Mouse (Mus musculus) left cerebral cortex, postnatal 10 days (tissue): Measurements from ENCODE around the gene 2410015M20Rik. TPM values are rescaled to one million over a fixed set of nuclear protein-coding genes. Genes with fewer than 3 reads are reported as not detected.
"Not testable (repeated sequence)": the region's sequence is repeated elsewhere in the genome, so short reads cannot be mapped to it uniquely, and the experiment has no call there.

ENCODE experiments used
- DNase-seq, 2 experiments: peaks; one replicate each; pipeline ENCODE4 v3.0.0; 2021 to 2022; ENCODE audit warnings: low spot score in 2 of 2, mixed read lengths in 1 of 2; ENCODE audit errors: extremely low spot score in 1 of 2
- intact Hi-C: fragments of 180-260 bp; cut with DNase I; formaldehyde crosslinking; loops from one replicate; pipeline ENCODE4 v1.15.1; 2025
- total RNA-seq, 2 experiments: library from RNA; stranded (reverse); gene quantifications; 2 replicates each; pipeline ENCODE4 v1.2.3; 2021

The 2410015M20Rik gene
- 100 to 1,000 TPM; 169 to 171 TPM for total RNA-seq

DNA sequence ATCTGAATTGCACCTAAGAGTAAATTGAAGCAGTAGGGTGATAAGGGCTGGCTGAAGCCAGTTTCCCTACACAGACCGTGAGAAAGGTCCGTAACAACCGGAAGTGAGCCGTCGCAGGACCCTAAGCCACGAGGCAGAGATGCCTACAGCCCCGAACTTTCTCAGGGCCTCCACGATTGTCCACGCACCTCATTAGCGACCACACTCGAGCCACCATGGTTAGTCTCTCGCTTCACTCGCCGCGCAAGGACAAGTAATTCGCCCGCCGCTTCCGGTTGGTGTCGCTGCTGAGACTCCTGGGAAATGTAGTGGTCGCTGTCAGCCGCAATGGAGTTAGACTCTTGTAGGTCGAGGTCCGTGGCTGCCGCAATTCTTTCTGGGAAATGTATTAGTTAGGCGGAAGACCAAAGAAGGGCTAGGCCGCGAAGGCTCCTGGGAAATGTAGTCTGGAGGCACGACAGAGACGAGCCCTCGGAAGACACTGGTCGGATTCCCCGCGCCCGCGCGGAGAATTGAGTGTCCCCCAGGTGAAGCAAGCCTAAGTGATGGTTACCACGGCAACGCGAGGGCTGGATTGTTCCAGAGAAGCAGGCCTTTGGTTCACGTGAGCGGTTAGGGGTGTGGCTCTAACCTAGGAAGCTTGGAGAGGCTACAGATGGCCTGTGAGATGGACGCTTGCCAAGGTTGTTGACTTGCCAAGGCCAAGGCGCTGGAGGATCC, at the start of gene 2410015M20Rik:
Gene 2410015M20Rik, minus strand, starts transcription at position 320 of the 720 bp plus-strand sequence.
- intact Hi-C loops, result loop anchor here (5.0 kb wide), 1 partner anchor 63 kb away; the partner anchor contains the start of gene Ranbp3
- peak; percentile 95 to 98 for DNase-seq

DNA sequence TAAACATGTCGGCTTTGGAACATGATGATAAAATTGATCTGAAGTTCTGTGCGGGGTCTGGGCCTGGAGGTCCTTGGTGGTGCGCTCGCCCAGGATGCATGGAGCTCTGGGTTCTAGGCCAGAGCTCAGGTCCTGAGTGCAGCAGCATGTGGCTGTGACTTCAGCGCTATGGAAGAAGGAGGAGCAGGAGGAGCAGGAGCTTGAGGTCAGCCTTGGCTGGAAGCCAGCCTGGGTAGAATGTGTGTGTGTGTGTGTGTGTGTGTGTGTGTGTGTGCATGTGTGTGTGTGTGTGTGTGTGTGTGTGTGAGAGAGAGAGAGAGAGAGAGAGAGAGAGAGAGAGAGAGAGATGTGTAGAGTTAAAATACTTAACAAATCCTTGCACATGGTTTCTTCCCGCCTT, 46.6 kb upstream of the 2410015M20Rik start:
- intact Hi-C loops, result no loop called here
- DNase-seq, result no peak

DNA sequence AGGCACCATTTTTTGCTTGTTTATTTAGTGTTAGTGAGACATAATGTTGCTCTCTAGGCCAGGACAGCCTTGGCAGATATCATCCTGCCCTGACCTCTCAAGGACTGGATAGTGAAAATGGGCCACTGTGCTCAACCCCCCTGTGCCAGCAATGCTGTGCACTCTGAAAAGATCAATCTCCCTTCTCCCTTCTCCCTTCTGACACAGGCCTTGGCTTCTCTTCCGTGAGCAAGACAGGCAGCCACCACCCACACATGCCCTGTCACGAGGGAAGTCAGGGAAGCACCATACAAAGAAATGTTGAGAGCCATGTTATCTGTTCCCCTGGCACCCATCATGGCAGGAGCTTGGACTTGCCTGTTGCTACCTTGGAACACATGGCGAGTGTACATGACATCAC, 45.7 kb upstream of the 2410015M20Rik start:
- intact Hi-C loops, result no loop called here
- DNase-seq, result no peak

DNA sequence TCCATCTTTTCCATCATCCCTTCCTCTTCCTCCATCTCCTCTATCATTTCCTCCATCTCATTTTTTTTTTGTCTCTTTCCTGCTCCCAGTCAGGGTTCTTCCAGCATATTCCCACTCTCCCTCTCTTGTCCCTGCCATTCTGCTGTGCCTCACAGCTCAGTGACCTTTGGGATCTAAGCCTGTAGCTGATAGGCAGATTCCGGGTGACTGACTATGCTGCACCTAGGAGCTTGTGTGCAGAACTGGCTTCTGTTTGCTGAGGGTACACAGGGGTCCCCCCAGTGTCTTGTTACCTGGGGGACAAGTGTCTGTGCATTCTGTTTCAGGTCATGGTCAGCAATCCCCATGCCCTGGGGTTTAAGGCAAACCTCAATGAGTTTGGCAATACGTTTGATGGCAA, 45.2 kb upstream of the 2410015M20Rik start:
- DNase-seq, result no peak
- intact Hi-C loops, result no loop called here

DNA sequence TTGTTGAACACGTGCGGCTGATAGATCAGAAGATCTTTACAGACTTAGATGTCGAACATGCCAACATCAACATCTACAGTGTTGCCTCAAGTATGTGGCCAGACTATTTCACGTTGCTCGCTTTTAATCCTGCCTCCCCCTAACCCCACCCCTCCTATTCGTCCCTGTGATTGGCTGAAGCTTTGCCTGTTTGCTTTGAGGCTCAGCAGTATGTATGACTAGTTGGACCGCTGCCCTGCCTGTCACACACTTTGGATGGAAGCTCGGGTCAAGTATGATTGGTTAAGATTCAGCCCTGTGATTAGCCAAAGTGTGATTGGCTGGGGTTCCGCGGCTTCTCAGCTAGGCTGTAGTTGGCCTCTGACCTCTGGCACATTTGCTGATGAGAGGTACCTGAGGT, 42.2 kb upstream of the 2410015M20Rik start:
- DNase-seq, result peak in 1 of 2 experiments; percentile 56
- intact Hi-C loops, result no loop called here

DNA sequence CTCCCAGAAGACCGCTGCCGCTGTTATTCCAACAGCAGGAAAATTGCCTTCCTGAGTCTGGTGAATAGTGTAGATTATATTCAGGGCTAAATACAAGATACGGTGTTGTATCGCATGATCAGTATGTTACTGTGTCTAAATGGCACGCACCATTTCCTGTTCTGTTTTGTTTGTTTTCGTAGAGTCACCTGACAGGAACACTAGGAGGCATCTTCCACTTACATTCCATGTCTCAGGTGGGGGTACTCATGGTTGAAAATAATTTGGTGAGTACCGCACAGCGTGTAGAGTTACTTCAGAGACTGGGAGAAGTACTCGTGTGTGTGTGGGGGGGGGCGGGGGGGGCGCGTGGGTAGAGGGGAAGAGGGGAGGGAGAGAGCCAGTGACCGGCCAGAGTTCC, 38.0 kb upstream of the 2410015M20Rik start:
- intact Hi-C loops, result no loop called here

DNA sequence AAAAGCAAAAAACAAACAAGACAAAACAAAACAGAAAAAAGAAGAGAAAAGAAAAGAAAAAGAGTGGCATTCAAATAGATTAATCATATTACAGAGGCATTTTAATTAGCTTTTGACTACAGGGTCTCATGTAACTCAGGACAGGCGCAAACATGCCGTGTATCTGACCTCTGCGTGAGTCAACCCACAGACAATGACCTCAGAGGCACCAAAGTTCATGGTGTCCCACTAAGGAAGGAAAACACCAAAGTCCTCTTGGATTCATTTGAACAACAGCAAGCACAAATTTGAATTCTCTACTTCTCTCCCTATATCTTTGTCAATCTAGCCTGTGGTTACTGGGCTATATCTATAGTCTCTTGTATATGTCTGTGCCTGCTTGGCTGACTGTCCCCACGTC, 33.7 kb upstream of the 2410015M20Rik start:
- no peak for DNase-seq
- intact Hi-C loops, result no loop called here

More for the DNA sequence above, 38.0 kb upstream of the 2410015M20Rik start:
- DNase-seq, result no peak

DNA sequence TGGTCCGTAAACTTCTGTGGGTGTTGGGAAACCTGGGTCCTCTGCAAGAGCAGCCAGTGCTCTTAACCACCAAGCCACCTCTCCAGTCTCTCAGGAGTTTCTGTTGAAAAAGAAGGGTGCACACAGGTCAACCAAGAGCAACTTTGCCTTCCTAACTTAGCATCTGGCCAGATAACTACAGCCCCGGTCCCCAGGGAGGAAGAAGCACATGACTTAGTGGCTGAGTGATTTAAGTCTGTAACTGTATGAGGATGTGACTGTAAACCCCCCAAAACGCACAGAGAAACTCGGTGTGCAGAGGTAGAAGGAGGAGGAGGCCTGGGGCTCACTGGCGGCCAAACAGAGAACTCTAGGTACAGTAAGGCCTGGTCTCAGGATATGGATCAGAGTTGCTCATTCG, 24.5 kb upstream of the 2410015M20Rik start:
- no peak for DNase-seq
- intact Hi-C loops, result no loop called here

DNA sequence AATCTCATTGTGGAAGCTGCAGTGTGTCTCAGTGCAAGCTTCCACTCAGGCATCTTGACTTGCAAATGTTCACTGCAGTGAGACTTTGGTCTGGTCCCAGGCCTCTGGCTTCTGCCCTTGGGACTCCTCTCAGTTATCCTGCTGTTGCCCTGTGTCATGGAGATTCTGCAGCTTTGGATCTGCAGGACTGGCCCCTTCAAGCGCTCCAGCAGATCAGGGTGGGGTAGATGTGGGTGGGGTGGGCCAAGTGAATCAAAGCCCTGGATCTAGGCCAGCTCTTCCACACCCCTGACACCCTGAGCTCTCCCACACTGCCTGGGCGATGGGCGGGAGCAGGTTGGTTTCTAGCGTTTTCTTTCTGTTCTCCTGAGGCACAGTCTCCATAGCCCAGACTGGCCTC, 22.2 kb upstream of the 2410015M20Rik start:
- intact Hi-C loops, result no loop called here

DNA sequence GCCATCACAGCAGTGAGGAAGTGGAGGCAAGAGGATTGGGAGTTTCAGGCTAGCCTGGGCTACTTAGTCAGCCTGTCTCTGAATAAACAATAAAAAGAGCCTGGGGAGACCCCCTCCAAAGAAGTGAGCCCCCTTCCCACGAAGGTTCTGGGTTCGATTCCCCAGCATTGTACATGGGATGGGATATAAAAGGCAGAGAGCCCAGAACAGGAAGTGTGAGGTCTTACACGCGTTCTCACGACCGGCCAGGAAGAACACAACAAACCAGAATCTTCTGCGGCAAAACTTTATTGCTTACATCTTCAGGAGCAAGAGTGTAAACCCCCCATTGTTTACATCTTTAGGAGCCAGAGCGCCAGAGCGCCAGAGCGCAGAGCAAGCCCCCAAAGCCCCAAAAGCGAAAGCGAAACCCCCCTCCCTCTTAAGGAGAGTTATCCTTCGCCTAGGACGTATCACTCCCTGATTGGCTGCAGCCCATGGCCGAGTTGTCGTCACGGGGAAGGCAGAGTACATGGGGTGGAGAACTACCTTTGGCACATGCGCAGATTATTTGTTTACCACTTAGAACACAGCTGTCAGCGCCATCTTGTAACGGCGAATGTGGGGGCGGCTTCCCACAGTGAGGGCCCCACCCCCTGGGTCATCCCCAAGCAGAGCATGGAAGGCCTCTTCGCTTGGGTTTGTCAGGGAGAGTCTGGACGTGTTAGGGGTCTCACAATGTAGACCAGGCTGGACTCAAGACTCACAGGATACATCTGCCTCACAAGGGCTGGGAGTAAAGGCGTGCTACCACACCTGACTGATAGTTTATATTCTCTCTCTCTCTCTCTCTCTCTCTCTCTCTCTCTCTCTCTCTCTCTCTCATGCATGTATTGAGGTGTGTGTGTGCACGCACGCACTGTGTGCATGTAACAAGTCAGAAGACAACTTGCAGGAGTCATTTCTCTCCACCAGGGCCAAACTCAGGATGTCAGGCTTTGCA, 20.5 kb upstream of the 2410015M20Rik start:
- intact Hi-C loops, result loop anchor here (5.0 kb wide), 1 partner anchor 32 kb away; no protein-coding TSS in a partner anchor
- DNase-seq, result not testable (repeated sequence)

More for the DNA sequence above, 22.2 kb upstream of the 2410015M20Rik start:
- DNase-seq, result no peak

DNA sequence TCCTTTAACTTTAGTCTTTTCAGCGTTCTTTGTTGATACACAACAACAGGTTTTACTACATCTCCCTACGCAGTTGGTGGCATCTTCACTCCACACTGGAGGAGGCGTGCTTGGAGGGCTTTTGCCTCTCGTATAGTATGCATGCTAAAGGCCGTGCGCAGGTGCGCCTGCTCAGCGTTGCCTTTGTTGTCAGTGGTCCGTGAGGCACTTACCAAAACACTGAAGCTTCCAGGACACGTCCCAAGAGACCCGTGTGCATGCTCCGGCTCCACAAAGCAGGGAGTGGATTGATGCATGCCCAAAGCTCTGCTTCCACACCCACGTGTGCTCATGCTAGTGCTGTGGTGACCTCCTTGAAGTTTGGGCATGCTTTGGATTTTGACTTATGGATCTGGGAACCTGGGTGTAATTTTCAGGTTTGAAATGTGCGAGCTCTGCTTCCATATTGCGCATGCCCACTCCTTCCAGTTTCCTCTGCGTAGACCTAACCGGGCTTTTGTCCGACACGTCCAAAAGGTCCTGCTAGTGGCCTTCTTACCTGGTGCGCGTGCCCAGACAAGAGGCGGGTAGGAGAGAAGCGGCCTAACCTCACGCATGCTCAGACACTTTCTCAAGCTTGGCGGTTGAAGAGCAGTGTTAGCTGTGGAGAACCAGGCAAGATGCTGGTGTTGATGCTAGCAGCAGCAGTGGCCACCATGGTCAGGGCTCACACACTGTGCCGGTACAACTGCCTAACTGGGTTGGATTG, 18.1 kb upstream of the 2410015M20Rik start, which contains the start of gene Catsperd:
Gene Catsperd, plus strand, starts transcription at position 614 of the 748 bp plus-strand sequence.
- DNase-seq, result no peak
- intact Hi-C loops, result loop anchor here (5.0 kb wide), 1 partner anchor 35 kb away; no protein-coding TSS in a partner anchor

DNA sequence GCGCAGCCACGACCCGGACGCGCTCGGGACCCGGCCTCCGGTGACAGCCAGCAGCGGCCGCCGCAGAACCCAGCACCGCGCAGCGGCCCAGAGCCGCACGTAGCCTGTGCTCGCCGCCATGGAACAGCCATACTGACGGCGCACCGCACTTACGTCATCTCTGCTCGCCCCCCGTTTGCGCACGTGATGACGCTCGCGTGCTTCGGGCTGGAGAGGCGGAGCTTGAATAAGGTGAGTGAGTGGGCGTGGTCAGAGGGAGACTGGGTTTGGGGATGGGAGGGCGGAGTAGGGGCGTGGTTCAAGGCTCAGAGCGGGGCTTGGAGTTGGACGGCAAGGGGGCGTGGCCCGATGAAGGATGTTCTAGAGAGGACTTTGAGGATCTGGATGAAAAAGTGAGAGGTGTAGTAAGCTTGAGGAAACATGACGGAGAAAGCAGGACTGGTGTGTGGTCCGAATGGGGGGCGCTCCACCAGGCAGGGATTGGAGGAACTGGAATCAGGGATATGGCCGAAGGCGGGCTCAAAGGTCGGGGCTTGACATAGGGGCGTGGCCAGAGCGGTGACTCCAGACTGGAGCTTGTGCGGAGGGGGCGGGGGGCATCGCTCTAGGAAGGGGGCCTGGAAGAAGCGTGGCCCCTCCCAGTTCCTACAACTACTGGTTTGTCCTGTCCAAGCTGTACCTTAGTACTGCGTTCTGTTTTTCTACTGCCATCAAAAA, 17.3 kb upstream of the 2410015M20Rik start, which contains the start of gene Lonp1:
Gene Lonp1, minus strand, starts transcription at position 134 of the 717 bp plus-strand sequence.
- intact Hi-C loops, result loop anchor here (5.0 kb wide), 1 partner anchor 35 kb away; no protein-coding TSS in a partner anchor
- DNase-seq, result peak; percentile 95 to 96

DNA sequence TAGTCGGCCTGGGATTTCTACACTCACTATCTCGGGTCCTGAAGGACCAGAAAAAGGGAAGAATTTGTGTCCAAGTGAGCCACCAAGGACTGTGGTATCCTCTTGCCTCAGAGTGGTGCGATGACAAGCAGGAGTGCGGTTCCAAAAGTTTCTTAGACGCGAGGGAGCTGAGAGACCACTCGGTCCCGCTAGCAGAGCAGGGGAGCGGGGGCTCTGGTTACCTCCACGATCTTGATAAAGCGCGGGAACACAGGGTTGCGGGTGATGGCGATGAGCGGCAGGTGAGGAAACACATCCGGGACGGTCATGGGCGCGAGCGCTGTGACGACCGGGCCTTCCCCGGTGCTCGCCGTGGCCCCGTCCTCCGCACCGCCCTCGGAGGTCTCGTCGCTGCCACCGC, 16.7 kb upstream of the 2410015M20Rik start:
- no peak for DNase-seq
- intact Hi-C loops, result loop anchor here (5.0 kb wide), 1 partner anchor 36 kb away; no protein-coding TSS in a partner anchor

DNA sequence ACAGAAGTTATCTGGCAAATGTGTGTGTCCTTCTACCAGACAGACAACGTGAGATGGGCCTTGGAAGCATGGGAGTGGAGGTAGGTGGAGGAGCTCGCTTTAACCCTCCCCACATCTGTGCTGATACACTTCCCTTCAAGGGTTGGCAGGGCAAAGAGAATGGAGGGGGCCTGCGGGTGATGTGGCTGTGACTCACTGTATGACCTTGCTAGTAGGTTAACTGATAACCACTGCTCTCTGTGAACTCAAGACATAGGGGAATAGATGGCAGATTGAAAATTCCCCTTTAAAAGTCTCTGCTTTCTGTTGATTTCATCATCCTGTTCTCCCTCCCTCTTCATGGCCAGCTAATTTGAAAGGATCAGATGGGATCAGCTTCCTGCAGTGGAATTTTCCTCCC, 15.9 kb upstream of the 2410015M20Rik start:
- intact Hi-C loops, result loop anchor here (5.0 kb wide), 1 partner anchor 37 kb away; no protein-coding TSS in a partner anchor
- no peak for DNase-seq

DNA sequence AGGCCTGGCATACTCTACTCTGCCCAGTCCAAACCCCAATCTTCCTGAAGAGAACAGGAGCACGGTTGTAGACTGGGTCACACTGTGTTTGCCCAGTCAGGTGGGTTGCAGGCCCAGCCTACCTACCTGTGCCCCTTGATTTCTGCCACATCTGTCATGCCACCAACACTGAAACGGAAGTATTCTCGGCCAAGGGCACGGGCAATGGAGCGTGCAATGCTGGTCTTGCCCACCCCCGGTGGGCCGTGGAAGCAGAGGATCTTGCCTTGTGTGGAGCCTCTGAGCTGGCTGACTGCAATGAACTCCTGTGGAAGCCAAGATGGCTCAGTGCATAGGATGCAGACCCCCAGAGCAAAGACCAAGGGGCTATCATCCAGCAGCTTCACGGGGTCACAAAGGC, 8.1 kb upstream of the 2410015M20Rik start:
- intact Hi-C loops, result no loop called here
- DNase-seq, result no peak

DNA sequence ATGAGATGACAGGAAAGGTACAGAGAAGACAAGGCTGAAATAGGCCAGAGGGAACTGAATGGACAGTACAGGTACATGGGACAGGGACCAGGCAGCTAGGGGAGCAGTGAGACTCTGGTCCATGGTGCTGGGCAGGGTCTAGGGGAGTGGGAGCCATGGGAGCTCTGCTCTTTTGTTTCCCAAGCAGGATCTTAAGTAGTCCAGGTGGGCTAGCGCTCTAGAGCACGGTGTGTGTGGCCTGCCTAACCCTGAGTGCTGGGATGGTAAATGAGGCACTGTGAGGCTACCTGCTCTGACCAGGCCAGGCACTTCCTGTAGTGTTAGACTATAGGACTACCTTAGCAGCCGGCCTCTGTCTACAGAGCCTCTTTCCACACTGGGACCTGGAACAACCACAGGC, 7.2 kb upstream of the 2410015M20Rik start:
- DNase-seq, result no peak
- intact Hi-C loops, result no loop called here

DNA sequence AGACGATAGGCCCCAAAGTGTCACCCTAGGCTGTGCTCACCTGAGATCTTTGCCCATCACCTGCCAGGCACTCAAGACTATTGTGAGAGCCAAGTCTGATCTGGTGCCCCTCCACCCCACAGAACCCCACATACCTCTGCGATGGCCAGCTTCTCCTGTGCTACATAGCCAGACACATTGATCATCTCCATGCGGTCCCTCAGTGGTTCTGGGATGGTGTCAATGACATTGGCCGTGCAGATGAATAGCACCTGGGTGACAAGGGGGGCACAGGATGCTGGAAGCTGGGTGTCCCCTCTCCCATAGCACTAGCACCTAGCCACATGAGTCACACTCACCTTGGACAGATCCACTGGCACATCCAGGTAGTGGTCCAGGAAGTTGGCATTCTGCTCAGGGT, 6.2 kb upstream of the 2410015M20Rik start:
- intact Hi-C loops, result no loop called here
- DNase-seq, result no peak
